Mouse (Mus musculus) spleen, adult 2 months (tissue): ENCODE measurements around the gene Trmt112.

ENCODE experiments used
- CTCF ChIP-seq: fragments of 200-500 bp; IDR thresholded peaks from 2 replicates; pipeline ENCODE4 v1.5.1; 2011; ENCODE audit warnings: mild to moderate bottlenecking, inconsistent platforms; ENCODE audit not compliant: insufficient read depth, insufficient read length, insufficient replicate concordance; ENCODE audit errors: extremely low read depth
- POLR2A ChIP-seq: fragments of 200-500 bp; IDR thresholded peaks from 2 replicates; pipeline ENCODE4 v1.6.1; 2011; ENCODE audit warnings: low read depth, low read length, inconsistent platforms

DNA sequence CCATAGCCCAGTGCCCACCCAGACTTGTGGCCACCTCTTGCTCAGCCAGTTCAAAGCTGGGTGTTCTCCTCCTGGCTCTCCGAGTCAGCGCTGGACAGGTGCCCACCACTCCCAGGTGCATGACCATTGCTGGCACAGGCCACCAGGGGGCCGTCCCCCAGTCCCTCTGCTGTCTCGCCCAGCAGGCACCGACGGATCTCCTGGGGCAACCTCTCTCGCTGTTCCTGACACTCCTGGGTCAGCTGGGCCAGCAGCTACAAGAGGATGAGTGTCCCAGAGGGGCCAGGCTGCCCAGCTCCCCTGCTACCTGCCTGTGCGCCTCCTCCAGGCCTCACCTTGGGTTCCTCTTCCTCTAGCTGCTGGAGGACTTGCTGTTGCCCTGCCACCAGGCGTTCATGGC lies 44.5 kb downstream of the Trmt112 start:
- no peak for TF ChIP-seq CTCF
- no peak for TF ChIP-seq POLR2A
